Mouse (Mus musculus): ENCODE measurements around the gene Neu1.
"Not testable (repeated sequence)": the region's sequence is repeated elsewhere in the genome, so short reads cannot be mapped to it uniquely, and the experiment has no call there.

Neu1 gene

DNA sequence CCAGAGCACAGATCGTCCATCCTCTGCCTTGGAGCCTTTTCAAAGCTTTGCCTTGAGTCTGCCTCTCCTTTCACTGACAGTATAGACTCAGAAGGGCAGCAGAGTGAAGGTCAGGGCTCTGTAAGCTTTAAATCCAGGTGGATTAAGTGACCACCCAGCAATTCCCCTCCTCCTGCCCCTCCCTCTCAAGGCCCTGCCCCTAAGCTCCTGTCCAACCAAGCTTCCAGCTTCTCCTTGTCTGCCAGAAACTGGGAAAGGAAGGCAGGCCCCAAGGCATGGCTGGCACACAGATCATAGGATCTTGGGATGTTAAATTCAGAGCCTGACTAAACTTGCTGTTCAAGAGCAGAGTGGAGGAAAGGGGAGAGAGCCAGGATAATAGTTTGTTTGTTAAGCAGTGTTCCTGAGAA, 33.6 kb downstream of the Neu1 start:
- no peak for DNase-seq (ENCODE audit: low spot score in 2 of 2)

DNA sequence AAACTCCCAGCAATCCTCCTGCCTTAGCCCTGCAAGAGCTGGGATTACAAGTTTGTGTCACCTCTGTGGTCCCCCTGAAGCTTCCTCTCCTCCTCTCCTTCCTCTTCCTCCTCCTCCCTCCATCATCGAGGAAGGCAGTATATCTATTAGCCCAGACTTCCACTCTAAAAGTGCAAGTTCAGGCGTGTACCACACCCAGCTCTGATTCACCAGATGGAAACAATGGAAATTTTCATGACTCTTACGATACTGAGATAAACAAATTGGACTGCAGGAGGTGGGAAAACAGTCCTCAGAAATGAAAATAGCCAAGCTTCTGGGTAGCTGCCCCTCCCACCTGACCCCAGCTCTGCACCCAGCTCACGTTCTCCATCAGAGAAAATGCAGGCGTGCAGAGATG, 34.6 kb downstream of the Neu1 start:
- DNase-seq (ENCODE audit: low spot score in 2 of 2): no peak

DNA sequence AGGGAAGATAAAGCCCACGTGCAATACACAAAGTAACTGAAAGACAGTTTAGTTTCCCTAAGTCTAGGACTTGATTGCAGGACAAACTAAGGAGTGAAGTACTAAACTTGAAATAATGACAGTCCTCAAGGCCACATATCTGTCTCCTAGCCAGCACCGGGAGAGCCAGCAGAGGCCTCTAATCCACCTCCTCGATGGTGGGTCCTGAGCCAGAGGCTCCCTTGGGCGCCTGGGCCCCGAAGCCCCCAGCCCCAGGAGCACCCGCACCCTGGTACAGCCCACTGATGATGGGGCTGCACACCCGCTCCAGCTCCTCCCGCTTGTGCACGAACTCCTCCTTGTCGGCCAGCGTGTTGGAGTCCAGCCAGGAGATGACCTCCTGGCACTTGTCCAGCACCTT, 38.8 kb downstream of the Neu1 start, which contains the start of gene Gm20481:
Gene Gm20481, plus strand, starts transcription at position 91 of the 400 bp plus-strand sequence.
- DNase-seq (ENCODE audit: low spot score in 2 of 2): not testable (repeated sequence)

DNA sequence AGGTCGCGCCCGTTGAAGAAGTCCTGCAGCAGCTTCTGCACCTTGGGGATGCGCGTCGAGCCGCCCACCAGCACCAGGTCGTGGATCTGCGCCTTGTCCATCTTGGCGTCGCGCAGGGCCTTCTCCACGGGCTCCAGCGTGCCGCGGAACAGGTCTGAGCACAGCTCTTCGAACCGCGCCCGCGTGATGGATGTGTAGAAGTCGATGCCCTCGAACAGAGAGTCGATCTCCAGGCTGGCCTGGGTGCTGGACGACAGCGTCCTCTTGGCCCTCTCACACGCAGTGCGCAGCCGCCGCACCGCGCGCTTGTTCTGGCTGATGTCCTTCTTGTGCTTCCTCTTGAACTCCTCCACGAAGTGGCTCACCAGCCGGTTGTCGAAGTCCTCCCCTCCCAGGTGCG, 39.8 kb downstream of the Neu1 start:
- not testable (repeated sequence) for DNase-seq (ENCODE audit: low spot score in 2 of 2)

DNA sequence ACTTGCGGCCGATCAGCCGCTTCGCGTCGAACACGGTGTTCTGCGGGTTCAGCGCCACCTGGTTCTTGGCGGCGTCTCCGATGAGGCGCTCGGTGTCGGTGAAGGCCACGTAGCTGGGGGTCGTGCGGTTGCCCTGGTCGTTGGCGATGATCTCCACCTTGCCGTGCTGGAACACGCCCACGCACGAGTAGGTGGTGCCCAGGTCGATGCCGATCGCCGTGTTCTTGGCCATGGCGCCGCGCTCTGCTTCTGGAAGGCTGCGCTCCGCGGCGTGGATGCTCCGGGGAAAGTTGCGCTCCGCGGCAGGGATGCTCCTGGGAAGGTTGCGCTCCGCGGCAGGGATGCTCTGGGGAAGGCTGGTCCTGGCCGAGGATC, 40.6 kb downstream of the Neu1 start:
- DNase-seq (ENCODE audit: low spot score in 2 of 2): not testable (repeated sequence)

DNA sequence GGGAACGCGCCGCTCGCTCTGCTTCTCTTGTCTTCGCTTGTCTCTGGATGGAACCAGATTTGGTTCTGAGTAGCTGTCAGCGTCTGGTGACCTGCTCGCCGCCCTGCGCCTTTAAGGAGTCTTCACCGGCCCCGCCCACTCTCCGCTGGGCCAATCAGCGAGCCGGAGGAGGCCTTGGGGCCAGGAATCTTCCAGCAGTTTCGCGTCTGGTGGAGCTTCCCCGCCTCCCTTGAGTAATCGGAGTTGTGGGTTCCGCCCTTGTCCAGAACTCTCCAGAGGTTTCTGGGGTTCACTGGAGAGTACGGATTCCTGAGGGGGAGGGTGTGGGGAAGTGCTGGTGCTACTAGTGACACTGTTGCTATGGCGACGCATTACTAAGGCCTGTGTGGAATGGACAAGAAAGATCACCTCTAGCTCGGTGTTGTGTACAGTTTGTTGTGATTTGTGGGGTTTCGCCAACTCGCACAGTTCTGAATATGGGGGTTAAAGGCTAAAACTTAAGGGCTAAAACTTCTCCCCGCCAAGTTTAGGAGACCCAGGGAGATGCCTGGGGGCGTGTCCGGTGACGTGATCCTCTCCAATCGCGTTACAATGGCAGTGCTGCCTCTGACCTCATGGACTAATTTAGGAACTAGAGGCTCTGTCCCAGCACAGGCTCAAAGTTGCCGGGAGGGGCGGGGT, 41.2 kb downstream of the Neu1 start, which contains the start of the genes Hspa1a and Hspa1l:
Gene Hspa1a, minus strand, starts transcription at position 88 of the 681 bp plus-strand sequence.
Gene Hspa1l, plus strand, starts transcription at position 635 of the 681 bp plus-strand sequence.
- peak; percentile 57 to 74 for DNase-seq (ENCODE audit: low spot score in 2 of 2)

DNA sequence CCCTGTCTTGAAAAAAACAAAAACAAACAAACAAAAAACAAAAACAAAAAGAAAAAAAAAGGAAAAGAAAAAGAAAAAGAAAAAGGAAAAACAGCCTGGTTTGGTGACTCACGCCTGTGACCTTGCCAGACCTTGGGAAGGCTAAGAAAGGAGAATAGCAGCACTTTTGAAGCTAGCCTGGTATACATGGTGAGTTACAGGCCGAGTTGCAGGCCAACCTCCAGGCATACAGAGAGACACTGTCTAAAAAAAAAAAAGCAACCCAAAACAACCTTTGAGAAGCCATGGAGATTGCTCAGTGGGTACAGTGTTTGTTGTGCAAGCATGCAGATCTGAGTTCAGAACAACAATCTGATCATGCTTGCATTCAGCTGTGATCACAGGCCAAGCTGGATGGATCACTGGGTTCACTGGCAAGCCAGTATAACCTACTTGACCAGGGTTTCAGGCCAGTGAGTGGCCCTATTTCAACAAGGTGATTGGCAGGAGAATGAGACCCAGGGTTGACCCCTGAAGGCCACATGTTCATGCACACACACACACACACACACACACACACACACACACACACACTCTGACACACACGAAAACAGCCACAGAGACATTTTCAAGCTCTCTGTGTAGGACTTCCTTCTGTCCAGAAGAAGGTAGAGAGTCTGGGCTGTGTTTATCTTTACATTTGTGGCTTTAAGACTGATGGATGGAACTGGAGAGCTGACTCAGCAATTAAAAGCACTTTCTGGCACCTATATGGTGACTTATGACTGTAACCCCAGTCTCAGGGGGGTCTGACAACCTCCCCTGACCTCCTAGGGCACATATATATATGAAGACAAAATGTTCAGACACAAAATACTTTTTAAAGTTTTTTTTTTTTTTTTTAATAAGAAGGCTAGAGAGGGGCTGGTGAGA, 44.8 kb downstream of the Neu1 start:
- no peak for DNase-seq (ENCODE audit: low spot score in 2 of 2)

DNA sequence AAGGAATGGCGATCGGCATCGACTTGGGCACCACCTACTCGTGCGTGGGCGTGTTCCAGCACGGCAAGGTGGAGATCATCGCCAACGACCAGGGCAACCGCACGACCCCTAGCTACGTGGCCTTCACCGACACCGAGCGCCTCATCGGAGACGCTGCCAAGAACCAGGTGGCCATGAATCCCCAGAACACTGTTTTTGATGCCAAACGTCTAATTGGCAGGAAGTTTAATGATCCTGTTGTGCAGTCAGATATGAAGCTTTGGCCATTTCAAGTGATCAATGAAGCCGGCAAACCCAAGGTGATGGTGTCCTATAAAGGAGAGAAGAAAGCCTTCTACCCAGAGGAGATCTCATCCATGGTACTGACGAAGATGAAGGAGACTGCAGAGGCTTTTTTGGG, 45.9 kb downstream of the Neu1 start:
- DNase-seq (ENCODE audit: low spot score in 2 of 2): no peak

DNA sequence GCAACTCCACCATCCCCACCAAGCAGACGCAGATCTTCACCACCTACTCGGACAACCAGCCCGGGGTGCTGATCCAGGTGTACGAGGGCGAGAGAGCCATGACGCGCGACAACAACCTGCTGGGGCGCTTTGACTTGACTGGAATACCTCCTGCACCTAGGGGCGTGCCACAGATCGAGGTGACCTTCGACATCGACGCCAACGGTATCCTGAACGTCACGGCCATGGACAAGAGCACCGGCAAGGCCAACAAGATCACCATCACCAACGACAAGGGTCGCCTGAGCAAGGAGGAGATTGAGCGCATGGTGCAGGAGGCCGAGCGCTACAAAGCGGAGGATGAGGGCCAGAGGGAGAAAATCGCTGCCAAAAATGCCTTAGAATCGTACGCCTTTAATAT, 47.2 kb downstream of the Neu1 start:
- DNase-seq (ENCODE audit: low spot score in 2 of 2): no peak

DNA sequence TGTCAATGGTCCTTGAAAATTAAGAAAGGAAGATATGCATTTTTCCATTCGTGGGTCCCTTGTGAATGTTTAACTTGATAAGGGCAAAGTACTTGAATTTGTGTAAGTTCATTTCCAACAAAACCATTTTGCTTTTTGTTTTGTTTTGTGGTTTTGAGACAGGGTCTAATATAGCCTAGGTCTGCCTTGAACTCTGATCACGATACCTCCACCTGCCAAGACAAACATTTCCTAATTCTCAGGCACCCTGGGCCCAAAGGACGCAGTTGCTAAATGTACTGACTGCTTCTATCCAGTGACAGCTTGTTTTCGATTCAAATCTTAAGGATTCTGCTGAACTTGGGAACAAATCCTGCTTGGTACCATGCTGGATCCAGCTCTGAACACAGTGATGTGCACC, 48.6 kb downstream of the Neu1 start:
- DNase-seq (ENCODE audit: low spot score in 2 of 2): no peak

DNA sequence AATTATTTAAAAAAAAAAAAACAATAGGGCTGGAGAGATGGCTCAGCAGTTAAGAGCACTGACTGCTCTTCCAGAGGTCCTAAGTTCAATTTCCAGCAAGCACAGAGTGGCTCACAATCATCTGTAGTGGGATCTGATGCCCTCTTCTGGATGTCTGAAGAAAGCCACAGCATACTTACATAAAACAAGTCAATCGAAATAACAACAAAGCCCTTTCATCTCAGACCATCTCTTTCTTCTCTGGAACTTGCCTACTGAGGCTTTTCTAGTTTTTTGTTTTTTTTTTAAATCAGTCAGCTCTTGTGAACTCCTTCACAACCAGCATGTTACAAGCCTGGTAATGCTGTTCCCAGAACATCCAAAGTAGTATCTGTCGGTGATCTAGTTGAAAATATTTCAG, 49.6 kb downstream of the Neu1 start:
- DNase-seq (ENCODE audit: low spot score in 2 of 2): no peak

DNA sequence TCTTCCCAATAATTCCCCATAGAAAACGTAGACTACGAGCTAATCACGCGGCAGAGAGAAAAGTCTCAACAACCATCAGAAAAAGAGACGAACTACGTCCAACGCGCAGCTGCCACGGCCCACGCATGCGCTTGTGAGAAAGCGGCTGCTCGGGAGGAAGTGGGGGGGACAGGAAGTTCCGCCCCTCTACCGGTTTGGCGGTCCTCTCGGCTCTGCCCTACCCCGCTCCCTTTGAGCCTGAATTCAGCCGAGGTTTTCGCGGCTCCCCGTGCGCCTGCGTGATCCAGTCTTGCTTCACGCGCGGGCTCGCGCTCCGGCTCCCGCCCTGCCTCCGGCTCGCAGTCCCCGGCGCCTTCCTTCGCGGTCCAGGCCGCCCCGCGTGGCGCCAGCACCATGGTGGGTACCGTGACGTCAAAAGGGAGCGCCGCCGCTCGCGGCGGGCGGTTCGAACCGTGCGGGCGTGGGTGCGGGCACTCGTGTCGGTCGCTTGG, 50.7 kb downstream of the Neu1 start, which contains the start of gene Lsm2:
Gene Lsm2, plus strand, starts transcription at position 173 of the 491 bp plus-strand sequence.
- peak; percentile 81 to 89 for DNase-seq (ENCODE audit: low spot score in 2 of 2)

DNA sequence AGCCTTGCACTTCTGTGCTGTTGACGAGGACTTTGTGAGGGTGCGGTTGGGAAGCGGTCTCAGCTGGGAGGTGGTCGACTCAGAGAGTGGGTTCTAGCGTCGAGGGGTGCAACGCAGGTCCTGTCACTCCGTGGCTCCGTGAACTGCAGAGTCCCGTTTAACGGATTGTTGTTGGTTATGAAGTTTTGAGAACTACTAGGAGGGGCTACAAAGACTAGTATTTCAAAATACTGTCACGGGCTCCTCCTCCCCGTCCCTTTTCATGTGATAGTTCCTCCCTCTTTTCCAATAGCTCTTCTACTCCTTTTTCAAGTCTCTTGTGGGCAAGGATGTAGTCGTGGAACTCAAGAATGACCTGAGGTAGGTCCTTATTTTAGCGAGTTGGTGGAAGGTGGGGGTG, 51.3 kb downstream of the Neu1 start:
- no peak for DNase-seq (ENCODE audit: low spot score in 2 of 2)

DNA sequence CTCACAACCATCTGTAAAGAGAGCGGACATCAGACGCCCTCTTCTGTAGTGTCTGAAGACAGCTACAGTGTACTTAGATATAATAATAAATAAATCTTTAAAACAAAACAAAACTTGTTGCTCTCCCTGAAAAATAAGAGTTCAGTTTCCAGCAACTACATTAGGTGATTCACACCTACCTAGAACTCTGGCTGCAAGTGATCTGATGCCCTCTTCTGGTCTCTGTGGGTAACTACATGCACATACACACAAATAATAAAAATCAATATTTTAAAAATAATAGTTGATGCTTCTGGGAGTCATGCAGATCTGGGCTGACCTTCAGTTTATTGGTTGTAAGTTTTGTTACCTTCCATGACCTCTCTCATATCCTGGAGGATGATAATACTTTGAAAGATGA, 53.2 kb downstream of the Neu1 start:
- DNase-seq (ENCODE audit: low spot score in 2 of 2): no peak
